Mouse (Mus musculus) common myeloid progenitor, adult 5-6 weeks (primary cell): ENCODE results near the gene Zfp760. TPM values are rescaled to one million over a fixed set of nuclear protein-coding genes. Genes with fewer than 3 reads are reported as not detected.
A peak's percentile ranks its signal among the peaks of the same experiment; 100 is the strongest.
"Not testable (repeated sequence)": the region's sequence is repeated elsewhere in the genome, so short reads cannot be mapped to it uniquely, and the experiment has no call there.

ENCODE experiments used
- ATAC-seq: replicated peaks from 2 replicates; pipeline ENCODE4 v1.8.0; 2016; ENCODE audit warnings: low read depth, mild to moderate bottlenecking, moderate TSS enrichment, inconsistent platforms; ENCODE audit not compliant: poor library complexity, severe bottlenecking
- total RNA-seq: library from RNA; stranded (forward); fragments of 200-1000, 187-1606 nt; gene quantifications from 2 replicates; pipeline ENCODE4 v1.2.3, GENCODE M21; 2017

Gene Zfp760
- total RNA-seq: 10.9 and 13.4 TPM in 2 replicates

DNA sequence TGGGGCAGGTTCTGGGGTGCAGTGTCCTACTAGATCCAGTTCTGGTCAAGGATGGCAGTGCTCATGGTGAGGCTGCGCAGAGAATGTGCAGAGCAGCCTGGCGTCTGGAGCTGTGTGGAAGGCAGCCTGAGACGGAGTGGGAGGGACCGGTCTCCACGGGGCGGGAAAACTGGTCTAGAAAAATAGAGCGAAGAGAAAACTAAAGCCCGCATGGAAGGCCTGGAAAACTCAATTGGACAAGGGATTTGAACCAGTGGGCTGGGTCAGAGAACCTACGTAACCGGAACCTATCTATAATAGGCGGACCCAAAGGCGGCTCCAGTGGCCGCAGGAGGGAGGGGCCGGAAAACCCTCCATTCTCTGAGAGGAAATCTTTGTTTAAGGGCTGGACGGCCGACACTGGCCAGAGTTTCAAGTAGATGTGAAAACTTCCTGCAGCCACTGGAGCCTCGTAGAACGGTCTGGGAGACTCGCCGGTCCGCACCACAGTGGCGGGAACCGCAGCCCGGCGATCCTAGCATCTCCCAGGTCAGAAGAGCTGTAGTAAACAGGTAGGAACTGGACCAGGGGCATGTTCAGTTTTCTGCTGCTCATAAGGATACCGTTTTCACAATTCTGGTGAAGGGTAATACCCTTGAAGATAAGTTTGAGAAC is at the start of gene Zfp760:
TSS of gene Zfp760 (plus strand) at position 399 of the 654 bp plus-strand sequence.
- ATAC-seq: peak; percentile 85

DNA sequence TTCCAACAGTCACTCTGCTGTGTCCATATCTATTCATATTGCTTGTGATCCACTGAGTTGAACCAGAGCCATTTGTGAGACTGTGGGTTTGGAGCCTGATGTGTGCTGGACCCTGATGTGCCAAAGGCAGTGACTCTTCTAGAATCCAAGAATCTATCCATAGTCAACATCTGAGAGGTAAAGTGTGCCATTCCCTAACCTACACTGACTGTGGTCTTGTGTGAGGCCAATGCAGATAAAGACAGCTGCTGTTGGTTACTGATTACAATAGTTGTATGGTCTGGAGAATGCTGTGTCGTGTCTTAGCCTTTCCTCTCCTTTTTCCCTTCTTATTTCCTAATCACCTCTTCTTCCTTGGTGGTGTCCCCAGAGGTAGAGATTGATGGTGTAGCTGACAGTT is 28.7 kb upstream of the Zfp760 start:
- ATAC-seq: peak; percentile 17; the same call in 1 of the 2 replicates

DNA sequence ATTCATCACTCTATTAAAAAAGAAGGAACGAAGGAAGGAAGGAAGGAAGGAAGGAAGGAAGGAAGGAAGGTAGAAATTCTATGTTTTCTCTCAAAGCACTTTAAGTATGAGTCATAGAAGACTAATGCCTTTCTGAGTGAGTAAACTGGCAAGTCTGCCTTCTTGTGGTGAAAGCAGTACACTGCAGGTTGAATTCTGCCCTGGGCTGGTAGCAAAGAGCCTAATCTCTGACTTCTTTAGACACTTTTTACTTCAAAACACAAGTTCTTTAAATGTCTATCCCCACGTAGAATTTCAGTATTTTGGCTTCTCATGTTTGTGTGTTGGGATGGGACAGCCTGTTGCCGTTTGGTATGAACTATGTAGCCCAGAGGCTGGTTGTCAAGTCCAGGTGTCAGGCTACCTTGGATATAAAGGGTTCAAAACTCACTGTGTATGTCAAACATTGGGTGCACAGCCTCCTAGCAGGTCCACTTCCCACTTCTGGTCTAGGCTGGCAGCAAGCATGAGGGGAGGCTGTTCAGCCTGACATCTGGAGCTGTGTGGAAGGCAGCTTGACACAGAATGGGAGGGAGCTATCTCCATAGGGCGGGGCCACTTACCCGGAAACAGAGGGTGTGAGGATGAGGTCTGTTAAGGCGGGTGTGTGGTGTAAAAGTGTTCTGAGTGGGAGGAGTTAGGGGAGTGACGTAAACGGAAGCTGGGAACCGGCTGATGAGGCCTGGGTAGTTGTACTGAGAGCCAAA is 28.1 kb upstream of the Zfp760 start:
- peak; percentile 97 for ATAC-seq

DNA sequence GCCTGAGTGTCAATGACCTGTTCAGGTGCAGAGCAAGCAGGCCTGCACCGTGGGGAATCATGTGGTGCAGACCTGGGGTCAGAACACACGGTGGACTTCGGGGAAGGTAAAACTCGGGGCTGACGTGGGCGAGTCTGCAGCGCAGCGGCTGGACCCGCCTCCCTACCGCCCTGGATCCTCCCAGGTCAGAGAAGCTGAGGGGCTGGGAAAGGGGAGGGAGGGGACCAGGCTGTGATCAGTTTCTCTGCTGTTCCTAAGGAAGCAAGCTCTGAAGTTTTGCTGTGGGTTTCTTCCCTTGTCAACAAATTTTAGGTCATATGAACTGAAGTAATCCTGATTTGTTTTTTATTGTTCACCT is 27.5 kb upstream of the Zfp760 start:
- peak; percentile 75 for ATAC-seq

DNA sequence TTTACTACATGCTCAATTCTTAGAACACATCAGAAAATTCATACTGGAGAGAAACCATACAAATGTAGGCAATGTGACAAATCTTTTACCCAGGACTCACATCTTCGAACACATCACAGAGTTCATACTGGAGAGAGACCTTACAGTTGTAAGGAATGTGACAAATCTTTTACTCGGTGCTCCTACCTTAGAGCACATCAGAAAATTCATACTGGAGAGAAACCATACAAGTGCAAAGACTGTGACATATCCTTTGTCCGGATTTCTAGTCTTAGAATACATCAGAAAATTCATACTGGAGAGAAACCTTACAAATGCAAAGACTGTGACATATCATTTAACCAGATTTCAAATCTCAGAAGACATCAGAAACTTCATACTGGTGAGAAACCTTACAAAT is 16.0 kb upstream of the Zfp760 start, which contains the start of gene Gm10226:
TSS of gene Gm10226 (plus strand) at position 301 of the 400 bp plus-strand sequence.
- no peak for ATAC-seq

DNA sequence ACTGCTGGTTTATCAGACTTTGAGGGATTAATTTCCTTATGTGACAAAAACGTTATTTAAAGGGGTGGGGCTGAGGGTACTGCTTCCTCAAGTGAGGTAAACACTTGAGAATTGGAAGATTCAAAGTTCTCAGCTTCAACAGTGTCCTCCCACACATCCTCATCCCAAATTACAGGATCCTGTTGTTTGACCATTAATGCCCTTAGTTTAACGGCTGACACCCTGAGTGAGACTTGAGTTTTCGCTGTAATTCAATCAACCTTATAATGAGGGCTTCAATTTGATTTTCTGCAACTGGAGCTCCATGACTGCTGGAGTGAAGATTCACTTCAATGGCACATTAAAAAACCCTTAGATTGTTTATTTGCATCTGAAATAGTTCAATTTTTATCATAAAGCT is 14.2 kb upstream of the Zfp760 start:
- no peak for ATAC-seq

DNA sequence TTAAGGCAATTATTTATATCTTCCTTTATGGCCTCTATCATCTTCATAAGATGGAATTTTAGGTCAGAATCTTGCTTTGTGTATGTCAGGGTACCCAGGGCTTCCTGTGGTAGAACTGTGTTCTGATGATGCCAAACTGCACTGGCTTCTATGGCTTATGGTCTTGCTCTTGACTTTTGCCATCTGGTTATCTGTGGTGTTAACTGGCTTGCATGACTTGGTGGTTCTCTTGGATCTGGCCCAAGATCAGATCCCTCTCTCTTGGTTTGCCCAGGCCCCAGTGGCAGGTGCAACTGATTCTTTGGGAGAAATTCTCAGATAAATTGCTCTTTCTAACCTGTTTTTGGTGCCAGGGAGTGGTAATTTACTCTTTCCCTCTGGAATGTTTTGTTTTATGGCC is 11.5 kb upstream of the Zfp760 start:
- ATAC-seq: no peak

DNA sequence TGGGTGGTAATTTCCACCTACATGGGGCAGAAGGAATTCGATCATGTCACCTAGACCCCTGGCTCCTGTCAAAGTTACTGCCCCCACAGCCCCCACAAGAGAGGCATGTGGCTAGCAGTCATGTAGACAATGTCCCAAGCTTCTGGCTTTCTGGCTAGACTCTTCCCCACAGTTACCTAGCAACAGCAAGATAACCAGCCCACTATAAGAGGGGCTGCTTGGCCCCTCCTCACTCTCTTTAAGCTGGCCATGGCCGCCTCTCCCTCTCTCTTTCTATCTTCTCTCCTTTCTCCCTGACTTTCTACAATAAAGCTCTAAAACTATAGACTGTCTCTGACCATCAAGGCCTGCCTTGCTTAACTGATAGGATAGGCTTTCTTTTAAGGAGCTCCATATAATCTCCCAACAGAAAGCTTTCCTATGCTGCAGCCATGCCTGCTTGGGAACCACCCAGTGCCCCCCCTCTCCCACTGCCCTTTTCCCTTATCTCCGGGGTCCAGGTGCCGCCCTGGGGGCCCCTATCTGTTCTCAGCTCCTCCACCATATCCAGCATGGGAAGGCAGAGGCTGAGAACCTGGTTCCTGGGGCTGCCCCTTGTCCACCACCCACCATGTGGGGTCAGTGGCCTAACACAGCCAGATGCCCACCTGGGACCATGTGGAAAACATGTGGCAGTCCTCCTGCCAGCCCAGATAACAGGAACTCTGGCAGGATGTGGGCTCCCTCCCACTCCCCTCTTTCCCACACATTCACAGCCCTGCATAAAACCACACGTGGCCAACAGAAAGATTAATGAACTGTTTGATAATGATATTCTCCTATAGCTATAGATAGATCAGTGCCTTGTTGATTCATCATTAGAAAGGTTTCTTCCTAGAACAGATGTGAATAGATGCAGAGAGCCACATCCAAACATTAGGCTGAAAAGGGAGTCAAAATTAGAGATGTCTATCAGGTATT is 5.0 kb upstream of the Zfp760 start:
- peak; percentile 50 for ATAC-seq

DNA sequence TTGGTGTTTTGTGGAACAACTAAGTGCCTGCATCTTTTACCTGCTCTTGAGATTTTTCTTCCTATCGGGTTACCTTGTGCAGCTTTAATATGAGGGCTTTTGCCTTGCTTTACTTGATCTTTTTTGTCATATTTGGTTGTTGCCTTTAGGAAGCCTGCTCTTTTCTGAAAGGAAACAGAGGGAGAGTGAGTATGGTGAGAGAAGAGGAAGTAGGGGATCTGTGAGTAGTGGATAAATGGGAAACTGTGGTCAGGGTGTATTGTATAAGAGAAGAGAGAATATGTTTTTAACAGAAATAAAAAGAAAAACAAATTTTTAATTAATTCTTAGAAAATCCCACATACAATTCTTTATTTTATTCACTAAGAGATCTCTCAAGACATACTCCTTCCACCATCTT is 4.1 kb upstream of the Zfp760 start:
- peak; percentile 64 for ATAC-seq

DNA sequence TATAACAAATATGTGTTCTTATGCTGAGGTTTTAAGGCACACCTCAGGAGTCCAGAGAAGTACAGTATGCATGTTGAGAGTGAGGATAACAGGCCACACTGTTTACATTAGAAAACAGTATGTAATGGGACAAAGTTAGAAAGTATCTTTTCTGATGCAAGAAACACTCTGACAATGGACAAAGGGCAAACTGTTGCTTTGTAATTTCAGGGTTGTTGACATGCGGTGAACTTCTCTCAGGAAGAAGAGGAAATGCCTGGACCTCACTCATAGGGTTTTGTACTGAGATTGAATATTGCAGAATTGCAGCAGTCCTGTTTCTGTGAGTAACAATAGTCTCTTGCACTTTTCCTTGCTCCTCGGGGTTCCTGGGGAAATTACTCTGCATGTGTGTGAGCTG is 860 bp downstream of the Zfp760 start:
- ATAC-seq: no peak

DNA sequence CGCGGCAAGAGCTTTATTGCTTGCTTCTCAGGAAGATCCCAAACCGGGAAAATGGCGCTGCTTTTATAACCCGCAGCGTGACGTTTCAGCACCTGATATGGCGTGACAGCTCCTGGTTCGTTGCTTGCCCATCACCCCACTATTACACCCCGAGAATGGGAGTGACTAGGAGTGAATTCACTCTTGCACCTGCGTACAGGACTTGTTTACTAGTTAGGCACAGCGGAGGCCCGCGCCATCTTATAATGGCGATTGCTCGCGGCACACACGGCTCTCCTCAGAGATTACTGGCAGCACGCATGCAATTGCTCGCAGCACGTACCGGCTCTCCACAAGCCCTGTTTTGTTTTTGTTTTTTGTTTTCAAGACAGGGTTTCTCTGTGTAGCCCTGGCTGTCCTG is 23.0 kb downstream of the Zfp760 start, which contains the start of gene Zfp229:
TSS of gene Zfp229 (plus strand) at position 301 of the 400 bp plus-strand sequence.
- ATAC-seq: not testable (repeated sequence)

DNA sequence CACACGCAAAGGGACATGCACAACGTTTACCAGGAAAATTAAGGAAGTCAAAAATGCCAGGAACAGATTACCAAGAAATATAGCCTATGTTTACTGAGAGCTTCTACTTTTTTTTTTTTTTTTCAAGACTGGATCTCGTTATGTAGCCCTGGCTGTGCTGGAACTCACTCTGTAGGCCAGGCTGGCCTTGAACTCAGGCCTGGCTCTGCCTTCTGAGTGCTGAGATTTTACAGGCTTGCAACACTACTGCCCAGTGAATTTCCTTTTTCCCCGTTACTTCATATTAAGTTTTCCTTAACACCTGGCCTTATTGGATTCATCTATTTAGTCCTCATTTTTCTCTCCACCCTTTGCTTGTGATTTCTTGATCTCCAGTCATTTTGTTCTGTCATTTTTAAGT is 25.5 kb downstream of the Zfp760 start:
- no peak for ATAC-seq

DNA sequence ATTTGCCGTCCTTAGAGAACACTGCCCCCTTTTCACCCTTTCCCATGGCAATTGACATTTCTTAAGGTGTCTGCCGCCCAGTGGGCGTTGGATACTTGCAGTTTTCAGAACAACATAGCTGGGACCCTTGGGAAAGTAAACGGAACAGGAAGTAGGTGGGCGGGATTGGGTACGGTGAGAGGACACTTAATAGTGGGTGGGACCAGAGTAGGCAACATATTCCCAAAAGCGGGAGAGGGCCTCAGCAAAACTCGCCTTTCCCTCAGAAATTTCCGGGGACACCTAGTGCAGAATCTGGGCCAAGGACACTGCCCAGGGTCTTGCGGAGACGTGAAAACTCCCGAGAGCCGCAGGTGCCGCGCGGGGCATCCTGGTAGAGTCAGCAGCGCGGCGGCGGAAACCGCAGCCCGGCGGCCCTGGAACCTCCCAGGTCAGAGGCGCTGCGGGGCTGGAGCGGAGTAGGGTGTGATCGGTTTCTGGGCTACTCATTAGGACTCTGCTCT is 26.0 kb downstream of the Zfp760 start:
- ATAC-seq: peak; percentile 97

DNA sequence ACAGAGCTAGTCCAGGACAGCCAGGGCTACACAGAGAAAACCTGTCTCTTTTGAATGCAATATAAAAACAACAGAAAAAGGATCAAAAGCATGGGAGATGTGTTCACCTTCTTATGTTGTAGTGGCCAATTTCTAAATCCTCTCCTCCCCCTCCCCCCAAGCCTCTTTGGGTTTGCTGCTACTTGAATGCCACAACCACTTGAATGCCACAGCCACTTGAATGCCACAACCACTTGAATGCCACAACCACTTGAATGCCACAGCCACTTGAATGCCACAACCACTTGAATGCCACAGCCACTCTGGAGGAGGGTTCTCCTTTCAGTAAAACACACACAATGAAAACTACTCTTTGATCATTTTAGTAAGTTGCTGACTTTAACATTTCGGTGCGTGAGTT is 45.2 kb downstream of the Zfp760 start:
- no peak for ATAC-seq

DNA sequence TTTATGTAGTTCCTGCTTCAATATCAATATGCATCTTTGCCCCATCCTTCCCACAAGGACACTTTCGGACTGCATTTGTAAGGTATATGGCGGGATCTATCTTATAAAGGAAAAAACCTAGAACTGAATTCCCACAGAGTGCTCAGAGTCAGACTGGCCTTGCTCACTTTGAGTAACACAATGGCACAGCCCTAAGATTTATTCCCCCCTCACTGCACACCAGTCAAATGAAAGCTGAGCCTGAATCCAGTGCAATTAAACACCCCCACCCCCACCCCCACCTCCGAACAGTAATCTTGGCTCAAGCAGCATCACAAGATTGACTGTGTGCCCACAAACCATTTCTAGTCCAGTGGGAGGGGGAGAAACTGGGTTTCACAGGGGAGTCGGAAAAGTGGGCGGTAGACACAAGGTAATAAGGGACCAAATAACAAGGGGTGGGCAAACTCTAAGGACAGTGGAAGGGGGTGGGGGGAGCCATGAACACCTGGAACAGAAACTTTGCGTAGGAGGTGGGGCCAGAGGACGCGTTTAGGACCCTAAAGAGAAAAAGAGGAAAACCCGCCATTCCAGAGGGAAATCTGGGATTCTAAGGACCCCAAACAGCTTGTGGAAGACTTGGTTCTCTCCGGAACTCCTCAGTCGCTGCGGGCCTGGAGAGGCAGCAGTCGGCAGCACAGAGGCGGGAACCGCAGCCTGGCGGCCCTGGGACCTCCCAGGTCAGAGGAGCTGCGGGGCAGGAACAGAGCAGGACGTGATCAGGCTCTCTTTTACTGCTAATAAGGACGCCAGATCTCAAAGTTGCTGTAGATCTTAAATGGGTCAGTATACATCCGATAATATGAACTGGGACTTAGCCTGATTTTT is 46.0 kb downstream of the Zfp760 start:
- peak; percentile 54 for ATAC-seq

DNA sequence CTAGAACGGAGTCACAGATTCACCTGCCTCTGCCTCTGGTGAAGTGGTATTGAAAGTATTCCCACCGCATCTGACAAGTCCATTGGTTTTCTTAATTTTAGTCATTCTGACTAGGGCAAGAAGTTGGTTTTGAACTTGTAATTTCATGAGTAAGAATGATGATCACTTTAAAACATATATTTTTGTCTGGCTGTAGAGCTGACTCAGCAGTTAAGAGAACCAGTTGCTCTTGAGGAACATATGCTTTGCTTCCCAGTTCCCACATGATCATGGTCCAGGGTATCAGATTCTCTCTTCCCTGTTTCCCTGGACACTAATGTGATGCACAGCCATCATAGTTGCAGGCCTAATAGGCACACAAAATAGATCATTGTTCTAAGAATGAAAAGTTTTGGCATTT is 62.8 kb downstream of the Zfp760 start:
- ATAC-seq: no peak
